Mouse (Mus musculus) neural tube, embryonic 11.5 days (tissue): ENCODE measurements at regions not wholly inside any gene's neighbourhood (a gene's known extent, or its start where the extent isn't known, plus 50 kb on each side); places are given as distances from the start of the nearest gene placed in this dataset.

Source experiments
- ATAC-seq: fragments of 200-750 bp; cut with Nextera tagmentation; 2 replicates; pipeline ENCODE4 v1.8.0; 2017; ENCODE audit warnings: moderate number of reproducible peaks, mild to moderate bottlenecking, moderate TSS enrichment, moderate library complexity; ENCODE audit not compliant: insufficient read depth, low FRiP score, low TSS enrichment
- DNase-seq: peaks from one replicate; pipeline ENCODE4 v3.0.0-alpha.2; 2015; ENCODE audit warnings: low spot score
- H3K27ac ChIP-seq: fragments of 300-500 bp; sonication (generic); 2 replicates; pipeline ENCODE4 v1.5.1; 2014; ENCODE audit warnings: low read depth, mild to moderate bottlenecking, low read length
- H3K27me3 ChIP-seq: fragments of 300-500 bp; sonication (generic); 2 replicates; pipeline ENCODE4 v1.6.1; 2014; ENCODE audit warnings: mild to moderate bottlenecking, low read length, mixed read lengths; ENCODE audit not compliant: control insufficient read depth, insufficient read depth
- H3K36me3 ChIP-seq: fragments of 300-500 bp; sonication (generic); 2 replicates; pipeline ENCODE4 v1.6.1; 2014; ENCODE audit warnings: mild to moderate bottlenecking, low read length, moderate library complexity, mixed read lengths; ENCODE audit not compliant: control insufficient read depth, insufficient read depth
- H3K4me1 ChIP-seq: fragments of 300-500 bp; sonication (generic); 2 replicates; pipeline ENCODE4 v1.6.1; 2014; ENCODE audit warnings: low read length, mixed read lengths; ENCODE audit not compliant: control insufficient read depth, insufficient read depth
- H3K4me2 ChIP-seq: fragments of 300-500 bp; sonication (generic); 2 replicates; pipeline ENCODE4 v1.6.1; 2014; ENCODE audit warnings: low read depth, mild to moderate bottlenecking, moderate library complexity
- H3K4me3 ChIP-seq: fragments of 300-500 bp; sonication (generic); 2 replicates; pipeline ENCODE4 v1.5.1; 2014; ENCODE audit warnings: low read depth, low read length
- H3K9ac ChIP-seq: fragments of 300-500 bp; sonication (generic); 2 replicates; pipeline ENCODE4 v1.6.1; 2014; ENCODE audit warnings: mild to moderate bottlenecking, low read length
- H3K9me3 ChIP-seq: fragments of 300-500 bp; sonication (generic); 2 replicates; pipeline ENCODE4 v1.6.1; 2016; ENCODE audit warnings: low read length; ENCODE audit not compliant: control insufficient read depth
- WGBS: fragments of 180-500 bp; shearing (Covaris S2); extraction: QIAGEN DNeasy Blood & Tissue Kit; methylation state at CpG from one replicate; pipeline ENCODE4 v1.1.7; 2014; 5-methylcytosine and 5-hydroxymethylcytosine counted together

- ATAC-seq (no peak), DNase-seq (no peak)
- Histone ChIP-seq H3K4me2 (no peak overlapping the region), H3K9ac (no peak overlapping the region), H3K4me1 (no peaks in the 10 kb centered on the region), H3K36me3 (no peaks in the 10 kb centered on the region), H3K27me3 (no peaks in the 10 kb centered on the region), H3K9me3 (no peaks in the 10 kb centered on the region), H3K4me3 (no peak overlapping the region), H3K27ac (no peak overlapping the region)
- 83% methylated on average over 3 of the region's 3 CpGs for WGBS
Observed at GRCm38 (mm10) chr3:140059102-140059501, 853.6 kb downstream of the Stpg2 start.

DNA sequence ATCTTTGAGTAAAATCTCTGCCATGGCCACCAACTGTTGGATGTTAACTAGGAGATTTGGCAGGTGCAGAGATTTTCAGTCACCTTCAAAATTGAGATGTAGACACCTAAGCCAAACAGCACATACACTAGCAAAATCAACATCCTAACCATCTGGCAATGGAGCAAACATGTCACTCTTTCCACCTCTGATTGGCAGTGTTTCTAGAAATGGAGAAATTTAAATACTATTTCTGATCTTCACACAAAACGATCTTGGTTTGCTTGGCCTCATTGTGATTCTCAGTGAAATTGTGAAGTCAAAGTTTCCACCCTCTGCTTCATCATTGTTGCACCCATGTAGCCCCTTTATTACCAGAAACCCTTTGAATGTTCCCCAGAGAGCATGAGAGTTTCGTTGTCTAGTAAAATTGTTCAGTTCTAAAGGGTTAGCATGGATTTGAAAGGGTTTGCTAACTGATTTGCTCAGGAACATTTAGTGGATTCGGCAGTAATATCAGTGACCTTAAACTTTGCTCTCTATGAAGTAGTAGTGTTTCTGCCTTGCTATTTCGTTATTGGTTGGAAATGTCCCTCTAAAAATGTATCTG, 854.1 kb downstream of the Stpg2 start:
- ATAC-seq: no peak
- 84% methylated on average over 4 of the region's 4 CpGs for WGBS
- no peaks in the 10 kb centered on the region for H3K36me3 ChIP-seq
- no peaks in the 10 kb centered on the region for H3K27me3 ChIP-seq
- no peak overlapping the region for H3K27ac ChIP-seq
- H3K9ac ChIP-seq: no peak overlapping the region
- no peaks in the 10 kb centered on the region for H3K4me1 ChIP-seq
- no peak for DNase-seq
- no peak overlapping the region for H3K4me2 ChIP-seq
- H3K9me3 ChIP-seq: no peaks in the 10 kb centered on the region
- H3K4me3 ChIP-seq: no peak overlapping the region

DNA sequence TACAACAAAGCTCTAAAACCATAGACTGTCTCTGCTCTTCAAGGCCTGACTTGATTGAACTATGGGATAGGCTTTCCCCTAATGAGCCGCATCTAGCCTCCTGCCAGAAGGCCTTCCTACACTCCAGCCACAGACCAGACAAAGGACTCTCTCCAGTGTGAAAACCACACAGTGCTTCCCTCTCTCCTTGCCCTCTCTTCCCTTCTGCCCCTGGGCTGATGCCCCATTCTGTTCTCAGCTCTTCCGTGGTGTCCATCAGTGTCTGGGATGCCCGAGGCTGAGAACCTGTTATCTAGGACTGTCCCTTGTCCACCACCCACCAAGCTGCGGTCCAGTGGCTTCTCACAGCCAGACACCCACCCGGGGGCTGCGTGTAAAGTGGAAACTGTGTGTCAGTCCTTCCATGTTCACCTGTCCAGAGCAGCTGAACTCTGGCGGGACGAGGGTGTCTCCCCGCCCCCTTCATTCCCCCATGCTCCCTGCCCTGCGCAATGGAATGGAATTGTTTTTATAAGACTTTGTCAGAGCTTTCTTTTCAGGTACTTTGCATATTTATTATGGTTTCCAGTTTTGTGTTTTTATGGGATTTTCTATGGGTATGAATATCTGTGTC, 856.4 kb downstream of the Stpg2 start:
- WGBS: 92% methylated on average over 10 of the region's 10 CpGs
- Histone ChIP-seq H3K4me1 (no peaks in the 10 kb centered on the region), H3K9ac (no peak overlapping the region), H3K36me3 (no peaks in the 10 kb centered on the region), H3K4me2 (no peak overlapping the region), H3K27me3 (no peaks in the 10 kb centered on the region), H3K4me3 (no peak overlapping the region), H3K27ac (no peak overlapping the region), H3K9me3 (no peaks in the 10 kb centered on the region)
- ATAC-seq: no peak
- DNase-seq: no peak

DNA sequence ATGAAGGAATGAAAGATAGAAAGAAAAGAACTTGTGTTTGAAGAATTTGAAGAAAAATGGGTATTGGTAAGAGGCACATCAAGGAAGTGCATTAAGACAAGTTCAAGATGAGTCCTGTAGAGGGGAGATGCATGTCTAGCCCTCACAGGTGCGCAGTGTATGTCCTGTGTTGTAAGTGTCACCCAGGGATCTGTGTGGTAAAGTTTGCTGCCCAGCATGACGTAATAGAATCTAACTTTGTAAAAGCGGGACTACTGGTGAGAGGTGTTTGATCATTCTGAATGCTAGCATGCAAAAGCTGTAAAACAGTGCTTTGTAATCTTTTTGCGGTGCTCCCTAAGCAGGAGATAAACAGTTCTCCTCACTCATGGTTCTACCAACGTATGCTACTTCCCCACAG, 857.4 kb downstream of the Stpg2 start:
- WGBS: 90% methylated on average over 5 of the region's 5 CpGs
- no peak for DNase-seq
- Histone ChIP-seq H3K4me1 (no peaks in the 10 kb centered on the region), H3K9me3 (no peaks in the 10 kb centered on the region), H3K27me3 (no peaks in the 10 kb centered on the region), H3K9ac (no peak overlapping the region), H3K4me3 (no peak overlapping the region), H3K4me2 (no peak overlapping the region), H3K36me3 (no peaks in the 10 kb centered on the region), H3K27ac (no peak overlapping the region)
- ATAC-seq: no peak

GRCm38 (mm10) chr3:140084333-140084732, 878.8 kb downstream of the Stpg2 start:
- Histone ChIP-seq H3K4me3 (no peak overlapping the region), H3K36me3 (no peaks in the 10 kb centered on the region), H3K9me3 (no peaks in the 10 kb centered on the region), H3K27me3 (no peaks in the 10 kb centered on the region), H3K9ac (no peak overlapping the region), H3K4me1 (no peaks in the 10 kb centered on the region), H3K27ac (no peak overlapping the region), H3K4me2 (no peak overlapping the region)
- DNase-seq: no peak
- ATAC-seq: no peak
- 87% methylated on average over 3 of the region's 3 CpGs for WGBS

GRCm38 (mm10) chr3:140085385-140085784, 879.9 kb downstream of the Stpg2 start:
- 90% methylated on average over 3 of the region's 3 CpGs for WGBS
- H3K27me3 ChIP-seq: no peaks in the 10 kb centered on the region
- no peak overlapping the region for H3K4me3 ChIP-seq
- no peaks in the 10 kb centered on the region for H3K36me3 ChIP-seq
- H3K4me2 ChIP-seq: no peak overlapping the region
- no peak overlapping the region for H3K27ac ChIP-seq
- no peak overlapping the region for H3K9ac ChIP-seq
- no peaks in the 10 kb centered on the region for H3K9me3 ChIP-seq
- DNase-seq (no peak), ATAC-seq (no peak)
- no peaks in the 10 kb centered on the region for H3K4me1 ChIP-seq

GRCm38 (mm10) chr3:140088019-140088418, 882.5 kb downstream of the Stpg2 start:
- Histone ChIP-seq H3K9ac (no peak overlapping the region), H3K27ac (no peak overlapping the region), H3K4me1 (no peaks in the 10 kb centered on the region), H3K4me2 (no peak overlapping the region), H3K4me3 (no peak overlapping the region), H3K36me3 (no peaks in the 10 kb centered on the region), H3K9me3 (no peaks in the 10 kb centered on the region), H3K27me3 (no peaks in the 10 kb centered on the region)
- DNase-seq (no peak), ATAC-seq (no peak)
- WGBS: 89% methylated on average over 3 of the region's 3 CpGs

- Histone ChIP-seq H3K9ac (no peak overlapping the region), H3K4me3 (no peak overlapping the region), H3K27me3 (no peaks in the 10 kb centered on the region), H3K4me2 (no peak overlapping the region), H3K27ac (no peak overlapping the region), H3K9me3 (no peaks in the 10 kb centered on the region), H3K36me3 (no peaks in the 10 kb centered on the region), H3K4me1 (no peaks in the 10 kb centered on the region)
- 70% methylated on average over 2 of the region's 2 CpGs for WGBS
- no peak for DNase-seq
- no peak for ATAC-seq
Observed at GRCm38 (mm10) chr3:140091900-140092299, 886.4 kb downstream of the Stpg2 start.

DNA sequence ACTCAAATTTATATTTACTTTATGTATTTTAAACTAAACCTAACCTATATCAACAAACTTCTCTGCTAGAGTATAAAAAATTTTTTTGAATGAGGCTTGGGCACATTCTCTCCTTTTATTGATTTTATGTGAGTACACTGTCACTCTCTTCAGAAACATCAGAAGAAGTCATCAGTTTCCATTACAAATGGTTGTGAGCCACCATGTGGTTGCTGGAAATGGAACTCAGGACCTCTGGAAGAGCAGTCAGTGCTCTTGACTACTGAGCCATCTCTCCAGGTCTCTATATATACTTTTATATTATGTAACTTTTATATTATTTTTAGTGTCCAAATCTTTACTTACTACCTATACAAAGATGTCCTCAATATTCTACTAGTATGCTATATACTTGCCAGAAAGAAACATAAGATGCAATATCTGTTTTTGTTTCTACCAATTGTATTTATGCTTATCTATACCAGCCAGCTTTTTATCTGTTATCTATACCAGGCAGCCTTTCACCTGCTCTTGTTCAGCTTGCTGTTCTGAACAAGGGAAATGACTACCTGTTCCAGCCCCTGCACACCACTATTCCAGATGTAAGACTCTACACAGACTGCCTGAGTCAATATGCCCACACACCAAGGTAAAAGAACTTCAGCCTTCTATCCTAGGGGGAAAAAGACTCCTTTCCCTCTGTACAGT, 891.5 kb downstream of the Stpg2 start:
- no peak overlapping the region for H3K4me3 ChIP-seq
- no peaks in the 10 kb centered on the region for H3K9me3 ChIP-seq
- no peaks in the 10 kb centered on the region for H3K4me1 ChIP-seq
- no peak overlapping the region for H3K9ac ChIP-seq
- ATAC-seq (no peak), DNase-seq (no peak)
- H3K27ac ChIP-seq: no peak overlapping the region
- no peaks in the 10 kb centered on the region for H3K36me3 ChIP-seq
- no peak overlapping the region for H3K4me2 ChIP-seq
- no peaks in the 10 kb centered on the region for H3K27me3 ChIP-seq
